Mouse (Mus musculus) CH12.LX (cell line): Measurements from ENCODE around the gene Glyatl3. TPM values are rescaled to one million over a fixed set of nuclear protein-coding genes. Genes with fewer than 3 reads are reported as not detected.

Source experiments
- DNase-seq: peaks from one replicate; pipeline ENCODE4 v3.0.0-alpha.2; 2013; ENCODE audit errors: extremely low read depth
- H3K27ac ChIP-seq: 2 replicates; pipeline ENCODE4 v1.5.1; 2012; ENCODE audit warnings: low read depth, mild to moderate bottlenecking, control low read depth, moderate library complexity; ENCODE audit not compliant: insufficient read depth
- H3K27me3 ChIP-seq: replicated peaks from 2 replicates; pipeline ENCODE3; 2012; ENCODE audit warnings: inconsistent platforms
- H3K36me3 ChIP-seq, 2 experiments: replicated peaks in 1 of 2; 2 replicates each; pipeline versions ENCODE3 to v1.6.1; 2012; ENCODE audit warnings: inconsistent platforms in 1 of 2, low read length in 1 of 2, mild to moderate bottlenecking in 1 of 2, mixed read lengths in 1 of 2, moderate library complexity in 1 of 2; ENCODE audit not compliant: control insufficient read depth in 1 of 2, insufficient read depth in 1 of 2
- H3K4me1 ChIP-seq, 2 experiments: 2 replicates each; pipeline ENCODE4 v1.6.1; 2012; ENCODE audit warnings: inconsistent platforms in 1 of 2, moderate library complexity in 1 of 2; ENCODE audit not compliant: insufficient read depth in 2 of 2, control insufficient read depth in 1 of 2
- H3K4me2 ChIP-seq: 2 replicates; pipeline ENCODE4 v1.6.1; 2012; ENCODE audit warnings: low read depth, mild to moderate bottlenecking, control low read depth; ENCODE audit not compliant: poor library complexity, insufficient read depth, severe bottlenecking
- H3K4me3 ChIP-seq, 3 experiments: fragments of 150-350 bp in 1 of 3; sonication (generic) in 1 of 3; replicated peaks in 1 of 3; 2 replicates each; pipeline versions ENCODE3 to v1.5.1; 2011 to 2012; ENCODE audit warnings: low read depth in 2 of 3, low read length in 2 of 3, mild to moderate bottlenecking in 2 of 3, moderate library complexity in 2 of 3, control low read depth in 1 of 3, improper control_type of control experiment in 1 of 3, inconsistent platforms in 1 of 3, mixed read lengths in 1 of 3; ENCODE audit not compliant: poor library complexity in 1 of 3
- H3K79me2 ChIP-seq: replicated peaks from 2 replicates; pipeline ENCODE4 v1.6.1; 2012; ENCODE audit warnings: mild to moderate bottlenecking, moderate library complexity; ENCODE audit not compliant: control insufficient read depth, poor library complexity, insufficient read depth, severe bottlenecking; ENCODE audit errors: extremely low read depth
- H3K9ac ChIP-seq: 2 replicates; pipeline ENCODE4 v1.6.1; 2012; ENCODE audit warnings: low read depth, mild to moderate bottlenecking, control low read depth, moderate library complexity; ENCODE audit not compliant: insufficient read depth
- H3K9me3 ChIP-seq: replicated peaks from 2 replicates; pipeline ENCODE3; 2012; ENCODE audit warnings: low read length, inconsistent platforms, mixed read lengths
- BHLHE40 ChIP-seq: IDR thresholded peaks from 2 replicates; pipeline ENCODE4 v1.6.1; 2011; ENCODE audit warnings: mild to moderate bottlenecking, low read depth, low read length, improper control_type of control experiment
- CHD1 ChIP-seq: IDR thresholded peaks from 2 replicates; pipeline ENCODE4 v1.6.1; 2012; ENCODE audit warnings: low read depth, low read length, improper control_type of control experiment, inconsistent platforms
- CHD2 ChIP-seq: IDR thresholded peaks from 2 replicates; pipeline ENCODE4 v1.6.1; 2011; ENCODE audit warnings: low read length, improper control_type of control experiment
- CTCF ChIP-seq, 2 experiments: IDR thresholded peaks in 1 of 2; conservative IDR thresholded peaks in 1 of 2; 2 replicates each; pipeline ENCODE4 v1.5.1; 2011 to 2012; ENCODE audit warnings: low read depth in 2 of 2, low read length in 2 of 2, improper control_type of control experiment in 1 of 2, inconsistent platforms in 1 of 2, mild to moderate bottlenecking in 1 of 2, moderate library complexity in 1 of 2
- E2F4 ChIP-seq: IDR thresholded peaks from 2 replicates; pipeline ENCODE4 v1.6.1; 2011; ENCODE audit warnings: low read depth, low read length, improper control_type of control experiment; ENCODE audit not compliant: insufficient replicate concordance
- ELF1 ChIP-seq: IDR thresholded peaks from 2 replicates; pipeline ENCODE4 v1.6.1; 2014; ENCODE audit warnings: low read depth, mild to moderate bottlenecking, inconsistent platforms, low read length, improper control_type of control experiment
- EP300 ChIP-seq: IDR thresholded peaks from 2 replicates; pipeline ENCODE4 v1.6.1; 2011; ENCODE audit warnings: low read length, improper control_type of control experiment
- GABPA ChIP-seq: IDR thresholded peaks from 2 replicates; pipeline ENCODE4 v1.6.1; 2012; ENCODE audit warnings: low read depth, low read length, improper control_type of control experiment, inconsistent platforms; ENCODE audit not compliant: insufficient replicate concordance
- HCFC1 ChIP-seq: IDR thresholded peaks from 2 replicates; pipeline ENCODE4 v1.6.1; 2012; ENCODE audit warnings: low read depth, mild to moderate bottlenecking, inconsistent platforms, low read length, improper control_type of control experiment
- IRF4 ChIP-seq: IDR thresholded peaks from 2 replicates; pipeline ENCODE4 v1.6.1; 2014; ENCODE audit warnings: low read depth, mild to moderate bottlenecking, inconsistent platforms, low read length, improper control_type of control experiment
- JUN ChIP-seq: IDR thresholded peaks from 2 replicates; pipeline ENCODE4 v1.6.1; 2011; ENCODE audit warnings: low read depth, mild to moderate bottlenecking, low read length, improper control_type of control experiment, moderate library complexity; ENCODE audit not compliant: insufficient read depth
- JUND ChIP-seq: conservative IDR thresholded peaks from 2 replicates; pipeline ENCODE4 v1.6.1; 2011; ENCODE audit warnings: low read depth, low read length, improper control_type of control experiment
- KAT2A ChIP-seq: IDR thresholded peaks from 2 replicates; pipeline ENCODE4 v1.6.1; 2012; ENCODE audit warnings: low read length, improper control_type of control experiment, inconsistent platforms; ENCODE audit not compliant: insufficient replicate concordance
- MAZ ChIP-seq: IDR thresholded peaks from 2 replicates; pipeline ENCODE4 v1.6.1; 2012; ENCODE audit warnings: low read depth, mild to moderate bottlenecking, inconsistent platforms, low read length, improper control_type of control experiment, moderate library complexity
- MXI1 ChIP-seq: IDR thresholded peaks from 2 replicates; pipeline ENCODE4 v1.6.1; 2011; ENCODE audit warnings: mild to moderate bottlenecking, low read depth, low read length, improper control_type of control experiment
- NELFE ChIP-seq: IDR thresholded peaks from 2 replicates; pipeline ENCODE4 v1.6.1; 2011; ENCODE audit warnings: low read depth, low read length, improper control_type of control experiment
- PAX5 ChIP-seq: IDR thresholded peaks from 2 replicates; pipeline ENCODE4 v1.6.1; 2012; ENCODE audit warnings: low read length, inconsistent platforms, mixed read lengths
- RAD21 ChIP-seq: IDR thresholded peaks from 2 replicates; pipeline ENCODE4 v1.6.1; 2011; ENCODE audit warnings: low read depth, mild to moderate bottlenecking, low read length, improper control_type of control experiment, moderate library complexity
- RCOR1 ChIP-seq: conservative IDR thresholded peaks from 2 replicates; pipeline ENCODE4 v1.6.1; 2012; ENCODE audit warnings: low read depth, mild to moderate bottlenecking, inconsistent platforms, low read length, improper control_type of control experiment
- SMC3 ChIP-seq: IDR thresholded peaks from 2 replicates; pipeline ENCODE4 v1.6.1; 2011; ENCODE audit warnings: low read depth, low read length, improper control_type of control experiment
- TCF12 ChIP-seq: IDR thresholded peaks from 2 replicates; pipeline ENCODE4 v1.6.1; 2014; ENCODE audit warnings: low read depth, mild to moderate bottlenecking, inconsistent platforms, low read length, improper control_type of control experiment
- ZMIZ1 ChIP-seq: IDR thresholded peaks from 2 replicates; pipeline ENCODE4 v1.6.1; 2012; ENCODE audit warnings: low read depth, mild to moderate bottlenecking, inconsistent platforms, low read length, improper control_type of control experiment
- ZNF384 ChIP-seq: IDR thresholded peaks from 2 replicates; pipeline ENCODE4 v1.6.1; 2012; ENCODE audit warnings: low read depth, low read length, improper control_type of control experiment, inconsistent platforms
- dilution Hi-C: fragments of 300-500 bp; cut with MboI; formaldehyde crosslinking; loops from 2 replicates; pipeline ENCODE4 v1.14.3; 2020; ENCODE audit warnings: low sequenced_read_pairs; ENCODE audit not compliant: extremely low pct_unique_long_range_greater_than_20kb, extremely low pct_ligation_motif_present
- in situ Hi-C: fragments of 300-500 bp; cut with MboI; formaldehyde crosslinking; loops from 3 replicates; pipeline ENCODE4 v1.14.3; 2019; ENCODE audit warnings: low sequenced_read_pairs, low pct_ligation_motif_present, low pct_unique_long_range_greater_than_20kb, mixed read lengths
- polyA plus RNA-seq: library from polyadenylated mRNA; unstranded; fragments of >175 nt; gene quantifications from 2 replicates; pipeline ENCODE4 v1.2.1, GENCODE M21; 2012; ENCODE audit warnings: low read depth; ENCODE audit not compliant: insufficient read length
- total RNA-seq, 2 experiments: library from RNA; depleted of rRNA; stranded (reverse); fragments of 300-350 nt in 1 of 2; fragments of >200 nt in 1 of 2; gene quantifications; 2 replicates each; pipeline ENCODE4 v1.2.3; 2012 to 2014

Glyatl3 gene
- total and polyA plus RNA-seq, 3 experiments: not detected

DNA sequence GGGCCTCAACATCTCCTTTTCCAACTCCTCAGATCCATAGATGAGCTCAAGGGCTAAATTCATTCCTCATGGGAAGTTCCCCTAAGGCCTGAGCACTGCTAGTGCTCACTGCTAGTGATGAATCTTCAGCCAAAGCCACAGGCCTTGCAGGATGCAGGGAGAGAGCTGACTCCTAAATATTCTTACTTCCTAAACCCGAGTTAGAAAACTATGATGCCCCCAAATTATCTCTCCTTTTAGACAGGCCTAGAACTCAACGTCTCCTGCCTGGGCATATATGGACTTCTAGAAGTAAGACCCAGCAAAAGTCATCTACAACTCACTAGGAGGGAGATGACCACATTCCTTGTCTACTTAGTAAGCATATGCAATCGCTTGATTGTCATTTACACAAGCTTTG, 36.4 kb downstream of the Glyatl3 start:
- TF ChIP-seq PAX5 (no peak), MAZ (no peak), GABPA (no peak), EP300 (no peak), SMC3 (no peak), RCOR1 (no peak), MXI1 (no peak), HCFC1 (no peak), ELF1 (no peak), JUND (no peak), CHD1 (no peak), RAD21 (no peak), BHLHE40 (no peak), CHD2 (no peak)
- H3K4me2 ChIP-seq: no peak overlapping the region
- H3K27me3 ChIP-seq: no peaks in the 10 kb centered on the region
- no peak for DNase-seq
- H3K36me3 ChIP-seq: no peaks in the 10 kb centered on the region
- in situ Hi-C loops (no loop called here), dilution Hi-C loops (no loop called here)
- no peak overlapping the region for H3K4me3 ChIP-seq
- H3K79me2 ChIP-seq: no peaks in the 10 kb centered on the region
- H3K4me1 ChIP-seq: no peaks in the 10 kb centered on the region
- peaks cover 22% of the 10 kb centered on the region for H3K9me3 ChIP-seq
- no peak overlapping the region for H3K9ac ChIP-seq
- H3K27ac ChIP-seq: no peak overlapping the region

DNA sequence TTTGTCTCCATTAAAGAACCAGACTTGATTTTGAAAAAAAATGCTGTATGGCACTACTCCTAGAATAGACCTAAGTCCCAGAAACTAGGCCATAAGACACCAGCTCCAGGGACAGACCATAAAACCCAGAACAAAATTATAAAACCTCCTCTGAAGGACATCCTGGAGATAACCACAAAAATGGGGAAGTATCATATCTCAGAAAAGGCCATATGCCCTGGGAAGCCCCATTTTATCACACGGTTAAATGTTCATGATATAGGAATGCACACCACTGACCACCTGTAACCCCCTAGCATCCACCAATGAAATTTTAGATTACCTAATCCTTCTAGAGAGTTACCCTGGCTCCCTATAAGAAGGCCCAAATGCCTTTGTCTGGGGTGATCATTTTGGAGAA, 38.6 kb downstream of the Glyatl3 start:
- no peak for DNase-seq
- no peaks in the 10 kb centered on the region for H3K36me3 ChIP-seq
- H3K4me3 ChIP-seq: no peak overlapping the region
- H3K27me3 ChIP-seq: no peaks in the 10 kb centered on the region
- no peak overlapping the region for H3K4me2 ChIP-seq
- no peak overlapping the region for H3K27ac ChIP-seq
- no peaks in the 10 kb centered on the region for H3K79me2 ChIP-seq
- no peaks in the 10 kb centered on the region for H3K4me1 ChIP-seq
- peaks cover 14% of the 10 kb centered on the region for H3K9me3 ChIP-seq
- dilution Hi-C loops: no loop called here
- no peak overlapping the region for H3K9ac ChIP-seq
- TF ChIP-seq JUN: no peak
- TF ChIP-seq PAX5: no peak
- no peak for TF ChIP-seq NELFE
- no peak for TF ChIP-seq CTCF (conservative IDR thresholded peaks at IDR 0.05 in 1 of 2, IDR thresholded peaks at IDR 0.05 in 1 of 2; ENCODE audit: low read depth in 2 of 2, low read length in 2 of 2)
- TF ChIP-seq BHLHE40: no peak
- no peak for TF ChIP-seq KAT2A
- TF ChIP-seq ZMIZ1: no peak
- no peak for TF ChIP-seq TCF12
- TF ChIP-seq E2F4: no peak
- TF ChIP-seq ZNF384: no peak
- no peak for TF ChIP-seq RAD21
- no peak for TF ChIP-seq IRF4
- no peak for TF ChIP-seq CHD1
- no peak for TF ChIP-seq MAZ
- in situ Hi-C loops: no loop called here
